Mouse (Mus musculus) frontal cortex, adult 2 months (tissue): ENCODE data around the gene Fars2. TPM values are rescaled to one million over a fixed set of nuclear protein-coding genes. Genes with fewer than 3 reads are reported as not detected.
"Not testable (repeated sequence)": the region's sequence is repeated elsewhere in the genome, so short reads cannot be mapped to it uniquely, and the experiment has no call there.

Experiments
- DNase-seq, 2 experiments: peaks; one replicate each; pipeline ENCODE4 v3.0.0; 2022; ENCODE audit warnings: low spot score in 1 of 2; ENCODE audit errors: extremely low spot score in 1 of 2
- polyA plus RNA-seq: library from polyadenylated mRNA; depleted of rRNA; stranded (reverse); fragments of >200 nt; gene quantifications from 2 replicates; pipeline ENCODE4 v1.2.3, GENCODE M21; 2012

Gene Fars2
- polyA plus RNA-seq, 1 experiment, result 28.2 TPM

GRCm38 (mm10) chr13:36140247-36141016 is 23.2 kb downstream of the Fars2 start:
- no peak for DNase-seq

GRCm38 (mm10) chr13:36145601-36146000 is 28.4 kb downstream of the Fars2 start:
- DNase-seq, result no peak

- DNase-seq, result no peak
These were observed 32.1 kb downstream of the Fars2 start for GRCm38 (mm10) chr13:36149175-36149939.

GRCm38 (mm10) chr13:36150272-36150671 is 33.1 kb downstream of the Fars2 start:
- DNase-seq, result no peak

- DNase-seq, result no peak
These were observed 35.7 kb downstream of the Fars2 start for GRCm38 (mm10) chr13:36152728-36153498.

- DNase-seq, result no peak
These were observed 39.2 kb downstream of the Fars2 start for GRCm38 (mm10) chr13:36156340-36156931.

GRCm38 (mm10) chr13:36163411-36163810 is 46.2 kb downstream of the Fars2 start:
- DNase-seq, result no peak

- no peak for DNase-seq
These were observed 46.7 kb downstream of the Fars2 start for GRCm38 (mm10) chr13:36163898-36164297.

- not testable (repeated sequence) for DNase-seq
These were observed 55.8 kb downstream of the Fars2 start for GRCm38 (mm10) chr13:36172981-36173380.

- no peak for DNase-seq
These were observed 56.9 kb downstream of the Fars2 start for GRCm38 (mm10) chr13:36174101-36174500.

- DNase-seq, result no peak
These were observed 57.6 kb downstream of the Fars2 start for GRCm38 (mm10) chr13:36174772-36175171.

GRCm38 (mm10) chr13:36181231-36181630 is 64.0 kb downstream of the Fars2 start:
- DNase-seq, result no peak

GRCm38 (mm10) chr13:36190577-36190976 is 73.4 kb downstream of the Fars2 start:
- no peak for DNase-seq

GRCm38 (mm10) chr13:36193484-36194113 is 76.4 kb downstream of the Fars2 start:
- no peak for DNase-seq

- no peak for DNase-seq
These were observed 82.1 kb downstream of the Fars2 start for GRCm38 (mm10) chr13:36199288-36199687.

- no peak for DNase-seq
These were observed 83.2 kb downstream of the Fars2 start for GRCm38 (mm10) chr13:36200453-36200852.

GRCm38 (mm10) chr13:36202496-36202895 is 85.3 kb downstream of the Fars2 start:
- no peak for DNase-seq

GRCm38 (mm10) chr13:36203014-36203413 is 85.8 kb downstream of the Fars2 start:
- peak in 1 of 2 experiments; percentile 19 for DNase-seq

GRCm38 (mm10) chr13:36204320-36204719 is 87.1 kb downstream of the Fars2 start:
- no peak for DNase-seq

GRCm38 (mm10) chr13:36210965-36211364 is 93.8 kb downstream of the Fars2 start:
- DNase-seq, result peak in 1 of 2 experiments; percentile 13
